Mouse (Mus musculus): ENCODE results near the gene Ank2.
A peak's percentile ranks its signal among the peaks of the same experiment; 100 is the strongest.

Gene Ank2

GRCm38 (mm10) chr3:127020167-127020566 is 479.0 kb downstream of the Ank2 start:
- DNase-seq (ENCODE audit: low spot score in 2 of 2): no peak

- no peak for DNase-seq (ENCODE audit: low spot score in 2 of 2)
Measured at GRCm38 (mm10) chr3:127019728-127020127, 479.4 kb downstream of the Ank2 start.

GRCm38 (mm10) chr3:127019109-127019508 is 480.0 kb downstream of the Ank2 start:
- DNase-seq (ENCODE audit: low spot score in 2 of 2): no peak

GRCm38 (mm10) chr3:127017523-127017922 is 481.6 kb downstream of the Ank2 start:
- no peak for DNase-seq (ENCODE audit: low spot score in 2 of 2)

- no peak for DNase-seq (ENCODE audit: low spot score in 2 of 2)
Measured at GRCm38 (mm10) chr3:127015596-127015995, 483.6 kb downstream of the Ank2 start.

- DNase-seq (ENCODE audit: low spot score in 2 of 2): no peak
Measured at GRCm38 (mm10) chr3:127015175-127015574, 484.0 kb downstream of the Ank2 start.

- DNase-seq (ENCODE audit: low spot score in 2 of 2): no peak
Measured at GRCm38 (mm10) chr3:127013976-127014375, 485.2 kb downstream of the Ank2 start.

GRCm38 (mm10) chr3:127012525-127012924 is 486.6 kb downstream of the Ank2 start:
- no peak for DNase-seq (ENCODE audit: low spot score in 2 of 2)

GRCm38 (mm10) chr3:127005898-127006673 is 493.1 kb downstream of the Ank2 start:
- no peak for DNase-seq (ENCODE audit: low spot score in 2 of 2)

- DNase-seq (ENCODE audit: low spot score in 2 of 2): no peak
Measured at GRCm38 (mm10) chr3:127004860-127005633, 494.1 kb downstream of the Ank2 start.

- DNase-seq (ENCODE audit: low spot score in 2 of 2): no peak
Measured at GRCm38 (mm10) chr3:127003946-127004345, 495.2 kb downstream of the Ank2 start.

GRCm38 (mm10) chr3:126998742-126999112 is 500.4 kb downstream of the Ank2 start:
- no peak for DNase-seq (ENCODE audit: low spot score in 2 of 2)

GRCm38 (mm10) chr3:126998008-126998741 is 501.0 kb downstream of the Ank2 start:
- DNase-seq (ENCODE audit: low spot score in 2 of 2): no peak

GRCm38 (mm10) chr3:126997391-126998007 is 501.7 kb downstream of the Ank2 start:
- no peak for DNase-seq (ENCODE audit: low spot score in 2 of 2)

GRCm38 (mm10) chr3:126996721-126997120 is 502.4 kb downstream of the Ank2 start:
- DNase-seq (ENCODE audit: low spot score in 2 of 2): no peak

- DNase-seq (ENCODE audit: low spot score in 2 of 2): no peak
Measured at GRCm38 (mm10) chr3:126995970-126996369, 503.2 kb downstream of the Ank2 start.

GRCm38 (mm10) chr3:126994149-126994548 is 505.0 kb downstream of the Ank2 start:
- DNase-seq (ENCODE audit: low spot score in 2 of 2): no peak

GRCm38 (mm10) chr3:126989936-126990335 is 509.2 kb downstream of the Ank2 start:
- peak in 1 of 2 experiments; percentile 33 for DNase-seq (ENCODE audit: low spot score in 2 of 2)

- DNase-seq (ENCODE audit: low spot score in 2 of 2): no peak
Measured at GRCm38 (mm10) chr3:126986687-126987086, 512.5 kb downstream of the Ank2 start.

- no peak for DNase-seq (ENCODE audit: low spot score in 2 of 2)
Measured at GRCm38 (mm10) chr3:126982814-126983213, 516.3 kb downstream of the Ank2 start.

- no peak for DNase-seq (ENCODE audit: low spot score in 2 of 2)
Measured at GRCm38 (mm10) chr3:126981163-126981562, 518.0 kb downstream of the Ank2 start.

- no peak for DNase-seq (ENCODE audit: low spot score in 2 of 2)
Measured at GRCm38 (mm10) chr3:126979635-126980034, 519.5 kb downstream of the Ank2 start.

Measured in urinary bladder, postnatal 36 days (tissue).